Mouse (Mus musculus) spleen, adult 2 months (tissue): ENCODE results near the gene Cog5.

Experiments
- CTCF ChIP-seq: fragments of 200-500 bp; IDR thresholded peaks from 2 replicates; pipeline ENCODE4 v1.5.1; 2011; ENCODE audit warnings: mild to moderate bottlenecking, inconsistent platforms; ENCODE audit not compliant: insufficient read depth, insufficient read length, insufficient replicate concordance; ENCODE audit errors: extremely low read depth
- POLR2A ChIP-seq: fragments of 200-500 bp; IDR thresholded peaks from 2 replicates; pipeline ENCODE4 v1.6.1; 2011; ENCODE audit warnings: low read depth, low read length, inconsistent platforms

- TF ChIP-seq CTCF (no peak), POLR2A (no peak)
Measured at GRCm38 (mm10) chr12:31896295-31896694, 241.6 kb downstream of the Cog5 start.
